Mouse (Mus musculus) layer of hippocampus, postnatal 25 days (tissue): ENCODE measurements around the gene Macrod2. TPM values are rescaled to one million over a fixed set of nuclear protein-coding genes. Genes with fewer than 3 reads are reported as not detected.
A peak's percentile ranks its signal among the peaks of the same experiment; 100 is the strongest.

Experiments
- DNase-seq, 2 experiments: peaks; one replicate each; pipeline ENCODE4 v3.0.0; 2022; ENCODE audit warnings: mixed read lengths in 2 of 2, low spot score in 1 of 2; ENCODE audit errors: extremely low spot score in 1 of 2
- total RNA-seq, 2 experiments: library from RNA; stranded (reverse); gene quantifications; 2 replicates each; pipeline ENCODE4 v1.2.3; 2021

Macrod2 gene
- total RNA-seq: 10 to 100 TPM; 47.1 to 47.2 TPM

DNA sequence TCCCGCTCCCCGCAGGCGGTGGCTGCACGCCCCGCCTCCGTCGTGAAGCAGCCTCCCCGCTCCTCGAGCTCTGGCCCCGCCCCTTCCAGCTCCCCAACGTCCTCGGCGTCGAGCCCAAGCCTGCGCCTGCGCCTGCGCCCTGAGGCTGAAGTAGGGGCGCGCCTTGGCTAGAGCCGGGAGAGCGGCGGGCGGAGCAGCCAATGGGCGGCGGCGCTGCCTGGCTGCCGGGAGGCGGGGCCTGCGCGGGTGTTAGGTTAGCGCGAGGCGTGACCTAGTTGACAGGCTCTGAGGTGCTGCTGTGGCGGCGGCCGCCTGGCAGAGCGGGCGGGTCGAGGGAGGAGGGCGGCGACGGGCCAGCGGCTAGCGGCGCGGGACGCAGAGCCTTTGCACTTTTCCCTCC, at the start of gene Macrod2:
Macrod2 (plus strand) TSS at position 131 of the 400 bp plus-strand sequence.
- peak; percentile 95 to 96 for DNase-seq

- no peak for DNase-seq
These were observed 35.2 kb upstream of the Macrod2 start for GRCm38 (mm10) chr2:140359905-140360304.

DNA sequence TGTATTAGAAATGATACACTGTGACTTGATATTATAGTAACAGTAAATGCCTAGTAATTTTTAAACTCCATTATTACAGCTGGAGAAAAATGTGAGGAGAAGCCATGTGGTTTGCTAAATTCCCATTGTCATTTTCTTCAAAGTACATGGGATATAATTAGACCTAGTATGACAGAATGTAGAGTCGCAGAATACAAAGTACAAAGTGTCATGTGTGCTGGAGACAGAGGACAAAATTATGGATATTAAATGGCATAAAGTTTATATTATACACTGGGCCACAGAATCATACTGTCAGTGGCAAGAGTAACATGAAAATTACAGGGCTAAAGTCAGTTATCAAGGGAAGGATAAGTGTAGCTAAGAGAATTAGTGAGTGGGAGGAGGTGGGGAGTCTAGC, 30.3 kb upstream of the Macrod2 start:
- DNase-seq: no peak

DNA sequence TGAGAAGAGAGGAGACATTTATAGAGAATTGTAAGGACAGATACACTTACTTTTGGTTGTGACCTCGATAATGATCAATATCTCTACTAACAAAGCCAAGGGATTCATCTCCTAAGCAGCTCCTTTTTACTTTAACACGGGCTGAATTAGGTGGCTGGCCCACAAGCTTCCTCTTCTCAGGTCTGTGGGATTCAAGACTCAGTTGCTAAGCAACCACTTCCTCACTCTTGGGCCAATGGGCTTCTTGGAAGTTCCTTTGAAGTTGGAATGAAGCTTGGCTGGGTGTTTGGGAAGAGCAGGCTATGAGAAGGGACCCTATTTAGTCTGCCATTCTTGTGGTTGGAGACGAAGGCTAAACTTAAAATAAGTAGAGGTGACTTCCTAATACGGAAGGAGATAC, 5.6 kb upstream of the Macrod2 start, which contains the start of gene Sel1l2:
Sel1l2 (minus strand) TSS at position 182 of the 400 bp plus-strand sequence.
- DNase-seq: no peak

DNA sequence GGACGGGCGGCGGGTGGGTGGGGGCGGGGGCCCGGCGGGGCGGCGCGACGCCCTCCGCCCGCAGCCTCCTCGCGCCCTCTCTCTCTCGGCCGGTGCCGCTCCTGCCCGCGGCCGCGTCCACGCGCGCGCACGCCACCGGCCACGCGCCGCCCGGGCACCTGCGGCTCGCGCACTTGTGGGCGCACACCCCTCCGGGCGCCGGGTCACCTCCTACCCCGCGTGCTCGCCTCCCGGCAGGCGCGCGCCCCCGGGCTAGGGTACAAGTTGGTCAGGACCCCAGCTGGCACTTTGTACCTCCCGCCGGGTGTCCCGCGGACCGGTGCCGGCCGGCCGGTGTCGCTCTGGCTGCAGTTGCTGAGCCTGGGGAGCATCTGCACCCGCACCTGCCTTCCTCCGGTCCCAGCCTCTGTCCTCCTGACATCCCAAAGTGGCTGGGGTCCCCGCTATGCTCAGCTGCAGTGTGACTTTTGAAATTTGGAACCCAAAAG, 679 bp downstream of the Macrod2 start:
- DNase-seq: peak; percentile 7 to 26

GRCm38 (mm10) chr2:140425844-140426243, 30.7 kb downstream of the Macrod2 start:
- DNase-seq: no peak

- peak in 1 of 2 experiments; percentile 8 for DNase-seq
These were observed 32.2 kb downstream of the Macrod2 start for GRCm38 (mm10) chr2:140427283-140427682.

DNA sequence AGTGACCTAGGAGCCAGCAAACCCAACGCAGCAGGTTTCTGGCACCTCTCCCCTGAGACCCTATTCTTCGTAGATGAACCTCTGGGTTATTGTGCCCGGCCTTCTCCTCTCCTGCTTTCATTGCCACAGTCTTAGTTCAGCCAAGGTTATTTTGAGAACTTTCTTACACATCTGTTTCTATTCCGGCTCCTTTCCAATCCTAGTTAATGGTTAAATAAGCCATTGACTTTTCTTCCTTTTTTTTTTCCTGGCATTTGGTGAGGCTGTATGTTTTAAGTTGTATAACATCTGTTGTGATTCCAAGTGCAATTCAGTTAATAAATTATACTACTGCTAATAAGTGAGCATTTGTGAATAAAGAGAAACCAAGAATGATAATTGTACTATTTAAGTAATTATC, 44.0 kb downstream of the Macrod2 start:
- DNase-seq: no peak

- DNase-seq: no peak
These were observed 53.5 kb downstream of the Macrod2 start for GRCm38 (mm10) chr2:140448636-140449035.

DNA sequence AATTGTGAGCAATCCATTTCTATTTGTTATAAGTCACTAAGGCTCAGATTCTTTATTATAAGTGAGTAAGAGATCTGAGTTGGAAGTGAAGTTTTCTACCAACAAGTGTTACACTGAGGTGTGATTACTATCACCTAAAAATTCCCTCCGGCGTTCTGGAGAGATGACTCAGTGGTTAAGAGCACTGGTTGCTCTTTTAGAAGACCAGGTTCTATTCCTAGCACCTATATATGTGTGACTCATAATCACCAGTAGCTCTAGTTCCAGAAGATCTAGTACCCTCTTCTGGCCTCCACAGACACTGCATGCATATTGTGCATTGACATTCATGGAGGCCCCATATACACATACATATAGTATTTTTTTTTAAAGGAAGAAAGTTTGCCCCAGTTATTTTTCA, 80.7 kb downstream of the Macrod2 start:
- DNase-seq: no peak

DNA sequence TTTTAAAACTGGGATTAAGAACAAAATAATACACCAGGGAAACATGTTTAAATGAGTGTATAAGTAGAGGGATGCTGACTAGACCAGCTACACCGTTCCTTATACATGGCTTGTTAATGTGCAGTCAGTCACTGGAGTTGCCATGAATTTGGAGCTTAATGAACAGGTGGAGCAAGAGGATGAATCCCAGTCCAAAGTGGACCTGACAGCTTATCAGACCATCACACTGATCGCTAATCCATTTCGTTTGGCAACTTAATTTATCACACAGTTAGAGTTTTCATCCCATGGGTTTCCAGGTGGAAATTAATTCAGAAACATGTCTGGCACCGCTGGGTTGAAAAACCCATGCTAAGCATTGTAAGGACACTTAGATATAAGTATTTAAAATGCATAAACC, 81.8 kb downstream of the Macrod2 start:
- no peak for DNase-seq

DNA sequence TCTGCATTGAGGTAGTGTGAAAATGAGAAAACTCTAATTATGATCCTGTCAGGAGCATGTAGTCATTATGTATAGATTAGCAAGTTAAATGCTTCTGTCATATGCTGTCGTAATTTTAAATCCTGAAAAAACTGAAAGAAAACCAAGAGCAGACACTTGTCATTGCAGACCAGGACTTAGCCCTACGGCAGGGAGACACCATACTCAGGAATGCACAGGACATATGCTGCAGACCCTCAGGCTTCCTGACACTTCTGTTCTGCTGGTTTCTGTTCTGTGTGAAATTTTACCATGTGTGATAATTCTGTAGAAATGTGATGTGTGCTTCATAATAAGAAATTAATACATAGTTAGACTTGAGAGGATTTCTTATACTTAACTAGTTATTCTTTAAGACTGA, 87.5 kb downstream of the Macrod2 start:
- no peak for DNase-seq

DNA sequence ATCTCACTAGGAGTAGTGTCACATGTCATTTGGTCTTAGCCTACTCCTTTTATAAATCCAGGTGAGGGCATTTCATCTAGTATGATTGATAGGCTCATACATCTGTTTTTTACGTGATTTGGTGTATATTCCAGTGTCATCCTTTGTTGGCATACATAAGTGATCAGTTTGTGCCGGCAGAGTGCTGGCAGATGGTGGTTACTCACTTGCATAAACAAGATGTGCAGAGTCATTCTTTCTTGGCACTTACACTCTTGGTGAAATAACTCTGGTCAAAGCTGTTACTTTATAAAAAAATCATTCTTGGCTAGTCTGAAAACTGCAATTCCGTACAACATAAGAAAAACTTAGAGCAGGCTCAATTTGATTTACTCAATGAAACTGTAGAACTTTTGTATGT, 102.6 kb downstream of the Macrod2 start:
- DNase-seq: no peak

DNA sequence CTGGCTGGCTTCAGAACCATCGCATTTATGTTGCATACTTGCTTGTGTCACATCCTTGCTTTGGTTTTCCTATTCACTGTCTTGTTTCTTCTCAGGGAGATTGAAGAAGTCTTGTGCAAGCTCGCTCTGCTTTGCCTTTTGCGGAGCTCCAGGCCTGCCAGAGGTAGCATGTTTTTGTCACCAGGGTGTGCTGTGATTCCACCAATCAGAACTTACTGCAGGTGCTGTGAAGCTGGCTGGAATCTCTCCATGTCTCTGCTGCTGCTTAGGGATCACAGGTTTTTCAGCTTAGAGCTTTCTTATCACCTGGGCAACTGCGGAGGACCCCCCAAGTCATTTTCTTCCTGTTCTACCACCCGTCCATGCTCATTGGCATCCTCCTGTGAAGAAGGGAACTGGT, 105.8 kb downstream of the Macrod2 start:
- peak; percentile 36 to 38 for DNase-seq

GRCm38 (mm10) chr2:140521472-140521871, 126.4 kb downstream of the Macrod2 start:
- no peak for DNase-seq

- no peak for DNase-seq
These were observed 135.1 kb downstream of the Macrod2 start for GRCm38 (mm10) chr2:140530214-140530613.

DNA sequence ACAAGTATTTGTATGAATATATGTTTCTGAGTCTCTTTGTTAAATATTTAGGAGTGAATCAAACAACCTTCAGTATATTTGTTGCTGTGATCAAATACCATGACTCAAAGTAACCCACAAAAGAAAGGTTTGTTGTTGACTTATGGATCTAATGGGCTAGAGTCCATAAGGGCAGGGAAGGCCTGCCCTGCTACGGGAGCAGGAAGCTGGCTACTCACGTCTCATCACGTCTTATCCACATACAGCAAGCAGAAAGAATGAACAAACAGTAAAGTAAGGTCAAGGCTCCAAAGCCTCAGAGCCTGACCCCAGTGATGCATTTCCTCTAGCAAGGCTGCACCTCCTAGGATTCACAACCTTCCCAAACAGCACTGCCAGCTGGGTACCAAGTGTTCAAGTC, 136.9 kb downstream of the Macrod2 start:
- DNase-seq: no peak

DNA sequence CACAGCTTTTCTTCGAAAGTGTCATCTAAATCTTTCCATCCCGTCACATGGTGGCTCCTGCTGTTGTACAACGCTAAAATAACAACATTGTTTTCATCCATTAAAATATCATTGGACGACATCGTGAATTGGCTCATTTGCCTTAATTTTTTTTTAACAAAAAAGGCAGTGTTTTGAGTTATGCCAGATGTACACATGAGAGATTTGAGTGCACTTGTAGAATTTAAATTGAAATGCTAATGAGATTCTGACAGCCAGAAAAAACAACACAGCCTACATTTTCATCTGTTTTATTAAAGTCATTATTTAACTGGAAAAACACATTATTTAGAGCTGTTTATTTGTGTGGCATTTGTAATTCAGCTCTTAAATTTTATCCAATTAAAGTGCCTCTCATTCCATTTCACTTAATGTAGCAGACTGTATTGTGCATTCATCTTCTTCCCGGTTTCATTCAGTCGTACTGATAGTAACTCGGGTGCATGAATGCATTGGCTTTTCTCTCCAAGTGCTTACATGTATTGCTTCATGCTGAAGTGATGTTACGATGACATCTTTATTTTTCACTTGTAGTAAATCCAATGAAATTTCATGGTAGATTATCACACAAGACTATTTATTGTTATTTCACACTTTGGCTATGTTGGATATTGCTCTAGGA, 137.9 kb downstream of the Macrod2 start:
- DNase-seq: no peak

- no peak for DNase-seq
These were observed 138.5 kb downstream of the Macrod2 start for GRCm38 (mm10) chr2:140533621-140534020.

DNA sequence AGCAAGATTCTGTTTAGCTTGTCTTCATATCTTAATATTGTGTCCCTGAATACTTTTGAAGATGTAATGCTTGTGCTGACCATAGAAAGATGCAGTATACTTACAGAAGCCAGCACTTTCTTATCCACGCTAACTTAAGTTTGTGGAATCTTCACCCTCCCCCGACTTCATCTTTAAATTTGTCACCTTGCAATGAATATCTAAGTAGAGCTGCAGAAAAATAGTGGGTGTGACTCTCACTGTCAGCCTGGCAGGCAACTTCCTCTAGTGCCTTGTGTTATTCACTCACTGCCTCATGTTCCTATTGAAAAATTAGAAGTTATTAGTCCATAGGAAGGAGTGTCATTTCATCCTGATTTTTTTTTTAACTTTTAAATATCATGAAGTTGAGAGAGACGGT, 139.5 kb downstream of the Macrod2 start:
- DNase-seq: no peak

GRCm38 (mm10) chr2:140535832-140536571, 140.9 kb downstream of the Macrod2 start:
- no peak for DNase-seq

GRCm38 (mm10) chr2:140549286-140549685, 154.2 kb downstream of the Macrod2 start:
- no peak for DNase-seq
